In genomic region chr17:68120744-68121143, GRCm38 (mm10) we compare ENCODE assay signal across 21 mouse cellular contexts.
"Had no signal": no experiment of that assay in that cellular context is flagged by ENCODE, and none has a peak within 500 bp of the region (broad histone marks: within the 10 kb centered on the region; RNA-seq: fewer than 3 reads in every experiment).

No protein-coding gene starts in this region.

- DNase-seq: kidney, adult 11 months; kidney, adult 8-10 months; kidney, postnatal 4 days; liver; lung, postnatal 14 days; right cerebral cortex, adult 18-20 months; right cerebral cortex, postnatal 14 days; right cerebral cortex, postnatal 4 days; thymus, adult 18-20 months; thymus, postnatal 36 days had no signal

- H3K27me3 ChIP-seq: kidney, embryonic 15.5 days; limb, embryonic 13.5 days; liver, embryonic 12.5 days; liver, embryonic 15.5 days; midbrain, embryonic 12.5 days; midbrain, embryonic 15.5 days; neural tube, embryonic 12.5 days; neural tube, embryonic 15.5 days had no signal

- H3K4me1 ChIP-seq: kidney, embryonic 15.5 days; limb, embryonic 10.5 days; liver, embryonic 15.5 days; midbrain, embryonic 12.5 days; midbrain, embryonic 15.5 days; neural tube, embryonic 12.5 days; neural tube, embryonic 15.5 days had no signal

- H3K27ac ChIP-seq: kidney, embryonic 15.5 days; limb, embryonic 10.5 days; limb, embryonic 13.5 days; liver, embryonic 12.5 days; liver, embryonic 15.5 days; macrophage; midbrain, embryonic 12.5 days; midbrain, embryonic 15.5 days; neural tube, embryonic 12.5 days; neural tube, embryonic 15.5 days had no signal

- H3K4me3 ChIP-seq: kidney, embryonic 15.5 days; limb, embryonic 10.5 days; limb, embryonic 13.5 days; liver, embryonic 12.5 days; liver, embryonic 15.5 days; midbrain, embryonic 12.5 days; midbrain, embryonic 15.5 days; neural tube, embryonic 12.5 days; neural tube, embryonic 15.5 days had no signal

- H3K9me3 ChIP-seq: kidney, embryonic 15.5 days; limb, embryonic 10.5 days; limb, embryonic 13.5 days; liver, embryonic 12.5 days; liver, embryonic 15.5 days; midbrain, embryonic 12.5 days; midbrain, embryonic 15.5 days; neural tube, embryonic 12.5 days; neural tube, embryonic 15.5 days had no signal

- H3K4me2 ChIP-seq: kidney, embryonic 15.5 days; limb, embryonic 13.5 days; liver, embryonic 12.5 days; liver, embryonic 15.5 days; midbrain, embryonic 12.5 days; midbrain, embryonic 15.5 days; neural tube, embryonic 12.5 days; neural tube, embryonic 15.5 days had no signal

- H3K9ac ChIP-seq: kidney, embryonic 15.5 days; limb, embryonic 13.5 days; liver, embryonic 12.5 days; liver, embryonic 15.5 days; midbrain, embryonic 12.5 days; midbrain, embryonic 15.5 days; neural tube, embryonic 12.5 days; neural tube, embryonic 15.5 days had no signal

- ATAC-seq: inflammation-experienced regulatory T-cells, adult 6 months; liver, embryonic 12.5 days; midbrain, embryonic 15.5 days had no signal

- H3K36me3 ChIP-seq: kidney, embryonic 15.5 days; limb, embryonic 10.5 days; limb, embryonic 13.5 days; liver, embryonic 12.5 days; liver, embryonic 15.5 days; midbrain, embryonic 12.5 days; midbrain, embryonic 15.5 days; neural tube, embryonic 12.5 days; neural tube, embryonic 15.5 days had no signal
